Mouse (Mus musculus) testis, adult 10 weeks (tissue): ENCODE data around the gene Dll1. TPM values are rescaled to one million over a fixed set of nuclear protein-coding genes. Genes with fewer than 3 reads are reported as not detected.

ENCODE experiments used
- polyA plus RNA-seq: library from polyadenylated mRNA; stranded (reverse); fragments of 350-450 nt; fragmentation: Illumina TruSeq; extraction: RNeasy Lipid Tissue Mini Kit (QIAGEN cat#74804); gene quantifications from one replicate; pipeline ENCODE4 v1.2.3, GENCODE M21; 2014; ENCODE audit warnings: low read depth, low replicate concordance

Gene Dll1
- 0.14 TPM for polyA plus RNA-seq

DNA sequence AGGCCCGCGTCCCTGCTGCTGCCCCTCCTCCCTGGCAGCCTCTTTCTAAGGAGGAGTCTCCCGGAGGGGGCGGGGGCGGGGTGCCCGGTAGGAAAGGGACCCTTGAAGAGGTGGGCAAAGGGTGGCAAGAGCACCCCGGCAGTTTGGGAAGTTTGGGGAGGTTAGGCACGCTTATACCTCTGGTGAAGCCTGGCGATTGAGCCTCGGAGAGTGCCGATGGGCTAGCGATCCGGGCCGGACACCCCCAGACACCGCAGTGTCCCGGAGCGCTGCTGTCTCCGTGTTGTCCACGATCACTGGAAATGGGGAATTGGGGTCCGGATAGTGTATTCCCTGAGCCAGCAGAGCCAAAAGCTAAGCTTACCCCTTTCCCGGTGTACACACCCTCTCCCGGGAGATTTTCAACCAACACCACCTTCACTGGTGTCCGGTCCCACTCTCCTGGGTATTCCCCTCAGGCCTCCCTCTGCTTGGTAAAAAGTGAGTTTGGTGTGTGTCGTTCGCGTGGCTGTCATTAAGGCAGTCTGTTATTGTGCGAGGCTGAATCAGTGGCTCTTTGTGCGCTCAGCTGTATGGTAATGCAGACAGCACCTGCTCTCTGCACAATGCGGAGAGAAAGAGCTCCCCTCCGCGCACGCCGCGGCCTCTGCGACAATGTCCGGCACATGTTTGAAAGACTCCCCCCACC is at the start of gene Dll1:
TSS of gene Dll1 (minus strand) at position 379 of the 688 bp plus-strand sequence.

DNA sequence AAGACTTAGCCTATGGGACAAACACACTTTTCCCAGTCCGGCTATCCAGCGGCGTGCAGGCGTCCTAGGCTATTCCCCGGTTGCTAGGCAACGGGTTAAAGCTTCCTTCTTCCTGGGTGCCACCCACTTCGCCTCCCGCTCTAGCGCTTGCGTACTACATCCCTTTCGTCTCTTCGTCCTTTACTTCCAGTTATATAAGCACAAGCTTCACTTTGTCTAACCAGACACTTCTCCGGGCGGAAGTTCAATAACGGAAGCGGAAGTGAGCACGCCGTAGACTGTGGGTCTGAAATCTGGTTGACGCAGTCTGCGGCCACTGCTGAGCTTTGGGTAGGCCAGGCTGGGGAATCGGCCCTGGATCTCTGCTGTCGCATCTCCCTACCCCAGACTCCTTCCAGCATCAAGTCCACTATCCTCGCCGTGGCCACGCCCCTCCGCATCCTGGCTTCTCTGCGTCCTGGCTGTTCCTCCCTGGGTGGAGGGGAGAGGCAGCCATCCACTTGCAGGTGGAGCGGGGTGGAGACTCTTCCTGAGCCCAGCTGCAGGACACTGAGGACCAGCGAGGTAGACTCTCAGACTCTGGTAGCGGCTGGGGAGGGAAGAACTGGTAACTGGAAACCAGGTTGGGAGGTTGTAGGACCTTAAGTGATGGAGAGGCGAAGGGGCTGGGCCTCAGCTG is 19.5 kb upstream of the Dll1 start, which contains the start of gene Fam120b:
TSS of gene Fam120b (plus strand) at position 206 of the 679 bp plus-strand sequence.

Other genes starting within 250 kb of the Dll1 start
- gene Fam120b, start 19.3 kb upstream of the Dll1 start, polyA plus RNA-seq: 37.3 TPM
- 69.3 TPM for gene Psmb1, start 122.9 kb upstream of the Dll1 start, polyA plus RNA-seq
- gene Tbp, start 123.0 kb upstream of the Dll1 start, polyA plus RNA-seq: 357 TPM
- 20.0 TPM for gene Pdcd2, start 150.4 kb upstream of the Dll1 start, polyA plus RNA-seq
- gene Prdm9, start 187.5 kb upstream of the Dll1 start, polyA plus RNA-seq: 15.4 TPM